Mouse (Mus musculus) E14TG2a.4 (cell line): ENCODE data around the gene Olfr250.

Experiments used
- CTCF ChIP-seq: conservative IDR thresholded peaks from 2 replicates; pipeline ENCODE4 v1.5.1; 2014; ENCODE audit warnings: low read length
- NANOG ChIP-seq: IDR thresholded peaks from 2 replicates; pipeline ENCODE4 v1.6.1; 2014; ENCODE audit warnings: borderline replicate concordance, low read length, mixed read lengths
- POU5F1 ChIP-seq: IDR thresholded peaks from 2 replicates; pipeline ENCODE4 v1.6.1; 2014; ENCODE audit warnings: low read length, borderline replicate concordance

- TF ChIP-seq CTCF = no peak
- TF ChIP-seq NANOG = no peak
- TF ChIP-seq POU5F1 = no peak
These were observed 34.7 kb downstream of the Olfr250 start, which contains the start of gene Olfr147 for GRCm38 (mm10) chr9:38401398-38401797.
